Mouse (Mus musculus) ES-E14 (cell line): ENCODE measurements around the gene Rhox13.

Experiments
- CHD2 ChIP-seq: IDR thresholded peaks from 2 replicates; pipeline ENCODE4 v1.6.1; 2014; ENCODE audit warnings: mild to moderate bottlenecking, low read depth, low read length, inconsistent platforms
- HCFC1 ChIP-seq: IDR thresholded peaks from 2 replicates; pipeline ENCODE4 v1.6.1; 2012; ENCODE audit warnings: low read length, inconsistent platforms, borderline replicate concordance; ENCODE audit not compliant: insufficient read depth

GRCm38 (mm10) chrX:38085041-38085440 lies 36.0 kb upstream of the Rhox13 start, which contains the start of gene Rhox11:
- TF ChIP-seq CHD2 (no peak), HCFC1 (no peak)
